Mouse (Mus musculus) midbrain, embryonic 16.5 days (tissue): ENCODE measurements around the gene Irf3. TPM values are rescaled to one million over a fixed set of nuclear protein-coding genes. Genes with fewer than 3 reads are reported as not detected.

Experiments
- ATAC-seq: fragments of 200-750 bp; cut with Nextera tagmentation; 2 replicates; pipeline ENCODE4 v1.8.0; 2017; ENCODE audit warnings: moderate TSS enrichment
- H3K27ac ChIP-seq: fragments of 300-500 bp; sonication (generic); 2 replicates; pipeline ENCODE4 v1.5.1; 2014; ENCODE audit warnings: mild to moderate bottlenecking, low read length, mixed read lengths
- H3K27me3 ChIP-seq: fragments of 300-500 bp; sonication (generic); 2 replicates; pipeline ENCODE4 v1.6.1; 2014; ENCODE audit warnings: low read depth, low read length, mixed read lengths; ENCODE audit not compliant: control insufficient read depth, insufficient read depth
- H3K36me3 ChIP-seq: fragments of 300-500 bp; sonication (generic); 2 replicates; pipeline ENCODE4 v1.6.1; 2014; ENCODE audit warnings: mild to moderate bottlenecking, low read length, moderate library complexity, mixed read lengths; ENCODE audit not compliant: control insufficient read depth, insufficient read depth
- H3K4me1 ChIP-seq: fragments of 300-500 bp; sonication (generic); 2 replicates; pipeline ENCODE4 v1.6.1; 2014; ENCODE audit warnings: mild to moderate bottlenecking, low read length, mixed read lengths; ENCODE audit not compliant: control insufficient read depth, insufficient read depth
- H3K4me2 ChIP-seq: fragments of 300-500 bp; sonication (generic); 2 replicates; pipeline ENCODE4 v1.6.1; 2014; ENCODE audit warnings: mild to moderate bottlenecking, low read length, mixed read lengths
- H3K4me3 ChIP-seq: fragments of 300-500 bp; sonication (generic); 2 replicates; pipeline ENCODE4 v1.5.1; 2014; ENCODE audit warnings: low read depth, mild to moderate bottlenecking, low read length, moderate library complexity, mixed read lengths
- H3K9ac ChIP-seq: fragments of 300-500 bp; sonication (generic); 2 replicates; pipeline ENCODE4 v1.6.1; 2014; ENCODE audit warnings: low read depth, low read length, mixed read lengths
- H3K9me3 ChIP-seq: fragments of 300-500 bp; sonication (generic); replicated peaks from 2 replicates; pipeline ENCODE4 v1.6.1; 2014; ENCODE audit warnings: mild to moderate bottlenecking, low read length, mixed read lengths; ENCODE audit not compliant: control insufficient read depth, poor library complexity, severe bottlenecking
- WGBS: fragments of 180-500 bp; shearing (Covaris S2); extraction: QIAGEN DNeasy Blood & Tissue Kit; methylation state at CpG from one replicate; pipeline ENCODE4 v1.1.7; 2014; 5-methylcytosine and 5-hydroxymethylcytosine counted together
- polyA plus RNA-seq: library from polyadenylated mRNA; unstranded; fragments of >200 nt; fragmentation: Nextera tagmentation; extraction: Ambion mirVana; gene quantifications from 2 replicates; pipeline ENCODE4 v1.2.1, GENCODE M21; 2015

The Irf3 gene
- 52.3 and 53.6 TPM in 2 replicates for polyA plus RNA-seq

DNA sequence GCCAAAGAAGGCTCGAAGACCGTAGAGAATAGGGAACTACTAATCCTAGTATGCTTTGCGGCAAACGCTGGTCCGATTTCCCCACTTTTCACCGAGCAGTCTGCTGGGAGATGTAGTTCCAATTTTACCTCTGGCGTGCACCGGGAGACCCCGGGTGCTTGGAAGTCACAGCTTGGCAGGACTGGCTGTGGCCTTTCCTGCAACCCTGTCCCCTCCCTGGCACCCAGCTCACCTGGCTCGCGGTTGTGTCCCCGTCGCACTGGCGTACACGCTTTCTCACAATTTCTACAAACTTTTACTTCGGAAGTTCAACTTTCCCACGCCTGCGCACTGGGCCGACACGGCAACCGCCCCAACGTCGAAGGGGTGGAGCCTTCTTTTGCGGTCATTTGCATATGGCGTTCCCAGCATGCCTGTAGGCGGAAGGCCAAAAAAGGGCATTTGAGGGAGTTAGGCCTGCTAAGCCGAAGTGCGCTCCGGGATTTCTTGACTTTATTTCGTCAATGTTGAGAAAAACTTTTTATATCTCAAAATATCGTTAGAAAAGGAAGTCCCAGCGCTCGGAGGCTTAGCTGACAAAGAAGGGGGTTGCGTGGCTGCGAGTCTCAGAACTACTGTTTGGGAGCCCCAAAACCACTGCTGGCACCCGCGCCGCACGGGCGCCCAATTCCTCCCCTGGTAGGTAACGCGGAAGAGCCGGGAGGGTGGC lies at the start of gene Irf3:
Irf3 (plus strand) TSS at position 418 of the 709 bp plus-strand sequence.
- peaks cover 19% of the 10 kb centered on the region for H3K4me1 ChIP-seq
- H3K9me3 ChIP-seq: no peaks in the 10 kb centered on the region
- no peaks in the 10 kb centered on the region for H3K27me3 ChIP-seq
- peaks cover 16% of the 10 kb centered on the region for H3K36me3 ChIP-seq
- ATAC-seq: peak; percentile 89
- peak within 1 kb of the TSS; percentile 64 for H3K4me3 ChIP-seq
- peak within 1 kb of the TSS; percentile 90 for H3K4me2 ChIP-seq
- peak within 1 kb of the TSS; percentile 82 for H3K9ac ChIP-seq
- WGBS: under 1% methylated on average over 41 of the region's 43 CpGs
- peak within 1 kb of the TSS; percentile 78 for H3K27ac ChIP-seq

GRCm38 (mm10) chr7:44949922-44950321 lies 47.5 kb upstream of the Irf3 start:
- Histone ChIP-seq H3K27ac (no peak overlapping the region), H3K27me3 (peaks cover 17% of the 10 kb centered on the region), H3K9ac (no peak overlapping the region), H3K36me3 (no peaks in the 10 kb centered on the region), H3K9me3 (no peaks in the 10 kb centered on the region), H3K4me2 (no peak overlapping the region), H3K4me1 (no peaks in the 10 kb centered on the region; the same call in 1 of the 2 replicates), H3K4me3 (no peak overlapping the region)
- WGBS: 73% methylated on average over 6 of the region's 6 CpGs
- ATAC-seq: no peak

GRCm38 (mm10) chr7:44951960-44952359 lies 45.5 kb upstream of the Irf3 start:
- peaks cover 17% of the 10 kb centered on the region for H3K27me3 ChIP-seq
- no peaks in the 10 kb centered on the region for H3K36me3 ChIP-seq
- no peak overlapping the region for H3K27ac ChIP-seq
- H3K9ac ChIP-seq: no peak overlapping the region
- peak overlapping the region; percentile 87 for H3K4me2 ChIP-seq
- H3K4me3 ChIP-seq: peak overlapping the region; percentile 41
- WGBS: 0% methylated on average over 10 of the region's 10 CpGs
- 0 out of 2 replicates have a peak, but pooled peaks have one; percentile 28 for ATAC-seq
- H3K9me3 ChIP-seq: no peaks in the 10 kb centered on the region
- no peaks in the 10 kb centered on the region; the same call in 1 of the 2 replicates for H3K4me1 ChIP-seq

- Histone ChIP-seq H3K9me3 (no peaks in the 10 kb centered on the region), H3K27ac (no peak overlapping the region), H3K27me3 (peaks cover 17% of the 10 kb centered on the region), H3K4me1 (no peaks in the 10 kb centered on the region; the same call in 1 of the 2 replicates), H3K4me3 (peak overlapping the region; percentile 41), H3K4me2 (peak overlapping the region; percentile 87), H3K36me3 (no peaks in the 10 kb centered on the region), H3K9ac (peak overlapping the region; percentile 68)
- peak; percentile 85 for ATAC-seq
- WGBS: 5% methylated on average over 24 of the region's 24 CpGs
Observed at GRCm38 (mm10) chr7:44952611-44953306, 44.7 kb upstream of the Irf3 start.

DNA sequence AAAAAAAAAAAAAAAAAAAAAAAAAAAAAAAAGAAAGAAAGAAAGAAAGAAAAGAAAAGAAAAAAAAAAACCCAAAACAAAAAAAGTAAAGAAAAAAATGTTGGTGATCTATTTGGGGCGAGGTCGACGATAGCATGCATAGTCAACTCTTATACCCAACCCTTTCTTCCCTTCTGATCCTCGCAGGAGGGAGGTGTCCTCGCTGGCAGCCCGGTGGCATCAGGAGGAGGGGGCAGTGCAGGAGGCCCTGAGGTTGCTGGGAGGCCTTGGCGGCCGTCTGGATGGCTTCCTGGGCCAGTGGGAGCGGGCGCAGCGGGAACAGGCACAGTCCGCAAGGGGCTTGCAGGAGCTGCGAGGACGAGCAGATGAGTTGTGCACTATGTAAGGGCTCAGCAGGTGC lies 43.9 kb upstream of the Irf3 start:
- no peak overlapping the region for H3K4me2 ChIP-seq
- H3K9me3 ChIP-seq: no peaks in the 10 kb centered on the region
- H3K4me1 ChIP-seq: no peaks in the 10 kb centered on the region; the same call in 1 of the 2 replicates
- no peak overlapping the region for H3K4me3 ChIP-seq
- peaks cover 17% of the 10 kb centered on the region for H3K27me3 ChIP-seq
- H3K9ac ChIP-seq: no peak overlapping the region
- H3K36me3 ChIP-seq: no peaks in the 10 kb centered on the region
- 60% methylated on average over 14 of the region's 14 CpGs for WGBS
- no peak overlapping the region for H3K27ac ChIP-seq
- ATAC-seq: no peak

DNA sequence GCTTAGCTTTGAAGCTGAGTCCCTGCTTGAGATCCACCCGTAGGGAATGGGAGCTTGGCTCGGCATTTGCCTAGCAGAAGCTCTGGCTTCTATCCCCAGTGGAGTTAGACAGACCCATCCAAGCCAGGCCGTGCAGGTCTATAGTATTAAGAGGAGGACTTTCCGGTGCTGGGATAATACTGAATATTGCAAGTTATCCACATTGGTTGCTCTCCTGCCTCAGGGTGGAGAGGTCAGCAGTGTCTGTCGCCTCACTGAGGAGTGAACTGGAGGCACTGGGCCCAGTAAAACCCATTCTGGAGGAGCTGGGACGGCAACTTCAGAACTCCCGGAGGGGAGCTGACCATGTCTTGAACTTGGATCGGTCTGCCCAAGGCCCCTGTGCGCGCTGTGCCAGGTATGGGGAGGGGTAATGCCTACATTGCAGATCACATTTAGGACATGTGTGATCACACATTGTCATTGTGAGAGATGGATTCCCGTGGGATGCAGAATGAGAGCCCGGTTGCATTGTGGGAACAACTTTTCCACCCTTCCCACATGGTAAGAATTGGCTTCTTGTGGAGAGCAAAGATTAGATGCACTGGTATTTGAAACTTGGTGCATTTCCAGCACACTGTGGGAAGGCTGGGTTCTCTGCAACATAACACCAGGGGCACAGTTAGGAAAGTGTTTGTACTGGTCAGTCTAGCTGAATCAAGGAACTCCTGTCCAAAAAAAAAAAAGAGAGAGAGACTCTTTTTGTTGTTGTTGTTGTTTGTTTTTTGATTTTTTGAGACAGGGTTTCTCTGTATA lies 43.2 kb upstream of the Irf3 start:
- no peak for ATAC-seq
- Histone ChIP-seq H3K36me3 (peaks cover under 1% of the 10 kb centered on the region; the same call in 1 of the 2 replicates), H3K27ac (no peak overlapping the region), H3K4me3 (no peak overlapping the region), H3K9me3 (no peaks in the 10 kb centered on the region), H3K4me2 (no peak overlapping the region), H3K4me1 (no peaks in the 10 kb centered on the region; the same call in 1 of the 2 replicates), H3K27me3 (peaks cover 17% of the 10 kb centered on the region), H3K9ac (no peak overlapping the region)
- 84% methylated on average over 12 of the region's 12 CpGs for WGBS

DNA sequence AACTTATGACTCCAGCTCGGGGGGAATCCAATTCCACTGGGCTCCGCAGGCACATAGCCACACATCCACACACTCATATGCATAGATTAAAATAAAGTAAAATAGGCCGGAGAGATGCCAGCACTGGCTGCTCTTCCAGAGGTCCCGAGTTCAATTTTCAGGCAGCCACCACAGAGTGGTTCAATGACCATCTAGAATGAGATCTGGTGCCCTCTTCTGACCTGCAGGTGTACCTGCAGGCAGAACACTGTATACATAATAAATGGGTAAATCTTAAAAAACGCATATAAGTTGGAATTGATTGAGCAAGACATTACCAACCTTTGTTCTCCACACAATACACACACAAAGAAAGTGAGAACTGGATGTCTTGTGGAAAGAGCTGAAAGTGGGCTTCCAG lies 41.8 kb upstream of the Irf3 start:
- H3K4me1 ChIP-seq: no peaks in the 10 kb centered on the region; the same call in 1 of the 2 replicates

GRCm38 (mm10) chr7:44956266-44956665 lies 41.2 kb upstream of the Irf3 start:
- WGBS: 56% methylated on average over 6 of the region's 6 CpGs
- Histone ChIP-seq H3K27ac (no peak overlapping the region), H3K27me3 (peaks cover 6% of the 10 kb centered on the region), H3K9ac (no peak overlapping the region), H3K9me3 (no peaks in the 10 kb centered on the region), H3K36me3 (peaks cover 7% of the 10 kb centered on the region), H3K4me2 (no peak overlapping the region), H3K4me1 (no peaks in the 10 kb centered on the region; the same call in 1 of the 2 replicates), H3K4me3 (no peak overlapping the region)
- no peak for ATAC-seq

More for the DNA sequence above, 41.8 kb upstream of the Irf3 start:
- H3K36me3 ChIP-seq: peaks cover 5% of the 10 kb centered on the region
- 47% methylated on average over 5 of the region's 5 CpGs for WGBS
- ATAC-seq: no peak
- H3K27me3 ChIP-seq: peaks cover 11% of the 10 kb centered on the region
- H3K9me3 ChIP-seq: no peaks in the 10 kb centered on the region
- no peak overlapping the region for H3K4me2 ChIP-seq
- no peak overlapping the region for H3K4me3 ChIP-seq
- no peak overlapping the region for H3K27ac ChIP-seq
- H3K9ac ChIP-seq: no peak overlapping the region
